ENCODE assay signal across 12 mouse cellular contexts in the genomic region with DNA sequence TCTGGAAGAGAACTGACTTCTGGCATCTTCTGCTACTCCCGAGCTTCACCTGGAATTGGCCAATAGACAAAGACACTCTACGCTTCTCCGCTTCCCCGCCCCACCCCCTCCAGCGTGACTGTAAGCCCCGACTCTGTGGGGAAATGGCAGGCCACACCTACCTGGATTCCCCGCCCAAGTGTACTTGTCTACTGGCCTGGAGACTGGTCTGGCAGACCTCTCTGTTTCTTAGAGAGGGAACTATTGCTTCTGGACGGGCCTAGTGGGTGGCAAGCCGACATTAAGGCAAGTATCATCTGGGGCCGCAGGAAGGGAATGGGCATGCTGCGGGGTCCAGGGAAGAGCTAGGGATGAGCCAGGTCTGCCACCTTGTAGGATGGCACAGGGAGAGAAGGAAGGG. TPM values are rescaled to one million over a fixed set of nuclear protein-coding genes. Genes with fewer than 3 reads are reported as not detected.
DNase-seq lines count a peak whose midpoint lies in the region; ATAC-seq lines count a peak whose summit lies in the region.
"Had no signal": no experiment of that assay in that cellular context is flagged by ENCODE, and none has a peak within 500 bp of the region (broad histone marks: within the 10 kb centered on the region; RNA-seq: fewer than 3 reads in every experiment).

A gene (plus strand): TSS at position 214 of the 400 bp plus-strand sequence.

- peaks cover 13% of the 10 kb centered on the region for H3K4me1 ChIP-seq in kidney, embryonic 14.5 days (ENCODE audit: control insufficient read depth, insufficient read depth, low read length)

- no peaks in the 10 kb centered on the region for H3K9me3 ChIP-seq in kidney, embryonic 14.5 days (ENCODE audit: control insufficient read depth, low read length)

- no peak within 1 kb of the TSS for H3K9ac ChIP-seq in kidney, embryonic 14.5 days (ENCODE audit: low read depth, low read length)

- peak within 1 kb of the TSS; percentile 0; the same call in 1 of the 2 replicates for H3K27ac ChIP-seq in kidney, embryonic 14.5 days (ENCODE audit: low read depth, low read length)

- peak within 1 kb of the TSS; percentile 15; the same call in 1 of the 2 replicates for H3K4me2 ChIP-seq in kidney, embryonic 14.5 days (replicated peaks; ENCODE audit: low read depth, low read length)

- WGBS in kidney, embryonic 14.5 days, result 56% methylated on average over 11 of the region's 11 CpGs

- no peak for DNase-seq in kidney, postnatal 25 days
- peak; percentile 87 for DNase-seq in R1 (ENCODE audit: low read depth, low spot score)
- DNase-seq in liver, result peak; percentile 87
- DNase-seq in lung, postnatal 4 days, result peak; percentile 25 to 49
- no peak for DNase-seq in spleen, postnatal 36 days (ENCODE audit: low spot score in 2 of 2)
- DNase-seq in adipocyte (ENCODE audit: low spot score), result no peak
- no peak for DNase-seq in frontal cortex, postnatal 36 days (ENCODE audit: low spot score in 2 of 2)
- DNase-seq: adrenal gland, postnatal 36 days; cerebellum, postnatal 36 days had no signal

- H3K4me3 ChIP-seq in kidney, embryonic 14.5 days (ENCODE audit: low read length), result no peak within 1 kb of the TSS

- H3K27me3 ChIP-seq in kidney, embryonic 14.5 days (ENCODE audit: control insufficient read depth, insufficient read depth, low read length), result no peaks in the 10 kb centered on the region

- ATAC-seq in kidney, embryonic 14.5 days (ENCODE audit: low FRiP score, low TSS enrichment), result peak; percentile 25
- ATAC-seq: forebrain, embryonic 14.5 days had no signal

- H3K36me3 ChIP-seq in kidney, embryonic 14.5 days (ENCODE audit: control insufficient read depth, insufficient read depth, low read length), result no peaks in the 10 kb centered on the region

RNA-seq across cellular contexts. Expression of the gene that starts here (rescaled TPM):
- polyA plus RNA-seq in kidney, embryonic 14.5 days (2014; fragmentation: Nextera tagmentation; extraction: Ambion mirVana), result 3.5 and 4.7 TPM in 2 replicates
- polyA plus RNA-seq: heart, postnatal 0 days had no signal

Comparison
In these comparisons a context has a peak if more than half of its experiments do, and no peak if none do; other contexts are left out.
1. DNase-seq: peak in R1 (single experiment), liver (single experiment) and lung, postnatal 4 days (2 of 2); none in kidney, postnatal 25 days (0 of 2), spleen, postnatal 36 days (0 of 2), adipocyte (single experiment) and frontal cortex, postnatal 36 days (0 of 2).